Mouse (Mus musculus) hindbrain, embryonic 15.5 days (tissue): Measurements from ENCODE around the gene Prpsap1. TPM values are rescaled to one million over a fixed set of nuclear protein-coding genes. Genes with fewer than 3 reads are reported as not detected.
A peak's percentile ranks its signal among the peaks of the same experiment; 100 is the strongest.

Experiments
- ATAC-seq: fragments of 200-750 bp; cut with Nextera tagmentation; 2 replicates; pipeline ENCODE4 v1.8.0; 2017; ENCODE audit warnings: low read depth, moderate number of reproducible peaks, moderate TSS enrichment; ENCODE audit not compliant: low FRiP score
- H3K27ac ChIP-seq: fragments of 300-500 bp; sonication (generic); replicated peaks from 2 replicates; pipeline ENCODE4 v1.5.1; 2015; ENCODE audit warnings: mild to moderate bottlenecking, inconsistent platforms
- H3K27me3 ChIP-seq: fragments of 300-500 bp; sonication (generic); 2 replicates; pipeline ENCODE4 v1.6.1; 2015; ENCODE audit warnings: control low read depth, inconsistent platforms
- H3K36me3 ChIP-seq: fragments of 300-500 bp; sonication (generic); 2 replicates; pipeline ENCODE4 v1.6.1; 2015; ENCODE audit warnings: control low read depth, inconsistent platforms
- H3K4me1 ChIP-seq: fragments of 300-500 bp; sonication (generic); replicated peaks from 2 replicates; pipeline ENCODE4 v1.6.1; 2015; ENCODE audit warnings: control low read depth, inconsistent platforms
- H3K4me2 ChIP-seq: fragments of 300-500 bp; sonication (generic); 2 replicates; pipeline ENCODE4 v1.6.1; 2015; ENCODE audit warnings: moderate library complexity, mild to moderate bottlenecking, inconsistent platforms
- H3K4me3 ChIP-seq: fragments of 300-500 bp; sonication (generic); 2 replicates; pipeline ENCODE4 v1.5.1; 2015; ENCODE audit warnings: mild to moderate bottlenecking, inconsistent platforms
- H3K9ac ChIP-seq: fragments of 300-500 bp; sonication (generic); 2 replicates; pipeline ENCODE4 v1.6.1; 2015; ENCODE audit warnings: inconsistent platforms
- H3K9me3 ChIP-seq: fragments of 300-500 bp; sonication (generic); 2 replicates; pipeline ENCODE4 v1.6.1; 2016; ENCODE audit warnings: control low read depth, inconsistent platforms
- WGBS: fragments of 180-500 bp; shearing (Covaris S2); methylation state at CpG from one replicate; pipeline ENCODE4 v1.1.7; 2015; 5-methylcytosine and 5-hydroxymethylcytosine counted together
- polyA plus RNA-seq: library from polyadenylated mRNA; unstranded; fragments of >200 nt; fragmentation: Nextera tagmentation; extraction: Ambion mirVana; gene quantifications from 2 replicates; pipeline ENCODE4 v1.2.1, GENCODE M21; 2015

Prpsap1 gene
- polyA plus RNA-seq, 1 experiment from 2014 or later, result 186 TPM

DNA sequence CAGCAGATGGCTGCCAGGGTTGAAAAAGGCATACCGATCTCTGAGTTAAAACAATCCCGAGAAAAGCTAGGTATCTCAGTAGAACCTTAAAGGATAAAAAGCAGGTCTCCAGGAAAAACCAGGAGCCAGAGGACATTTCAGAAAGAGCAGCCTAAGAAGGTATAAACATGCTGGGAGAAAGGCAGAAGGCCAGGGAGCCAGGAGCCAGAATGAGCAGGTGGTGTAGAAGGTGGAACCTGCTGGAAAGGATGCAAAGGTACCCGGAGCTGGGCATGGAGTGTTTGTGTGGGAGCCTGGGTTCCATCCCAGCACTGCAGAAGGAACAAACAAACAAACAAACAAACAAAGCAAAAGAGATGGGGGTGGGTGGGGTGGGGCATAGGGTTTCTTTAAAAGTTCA, 44.7 kb downstream of the Prpsap1 start:
- no peak for ATAC-seq
- H3K9ac ChIP-seq, result no peak overlapping the region
- peaks cover 7% of the 10 kb centered on the region for H3K4me1 ChIP-seq
- peaks cover 3% of the 10 kb centered on the region; the same call in 1 of the 2 replicates for H3K9me3 ChIP-seq
- no peaks in the 10 kb centered on the region for H3K36me3 ChIP-seq
- 94% methylated on average over 3 of the region's 3 CpGs for WGBS
- H3K27ac ChIP-seq, result no peak overlapping the region
- no peak overlapping the region for H3K4me3 ChIP-seq
- H3K4me2 ChIP-seq, result no peak overlapping the region
- H3K27me3 ChIP-seq, result peaks cover 9% of the 10 kb centered on the region

DNA sequence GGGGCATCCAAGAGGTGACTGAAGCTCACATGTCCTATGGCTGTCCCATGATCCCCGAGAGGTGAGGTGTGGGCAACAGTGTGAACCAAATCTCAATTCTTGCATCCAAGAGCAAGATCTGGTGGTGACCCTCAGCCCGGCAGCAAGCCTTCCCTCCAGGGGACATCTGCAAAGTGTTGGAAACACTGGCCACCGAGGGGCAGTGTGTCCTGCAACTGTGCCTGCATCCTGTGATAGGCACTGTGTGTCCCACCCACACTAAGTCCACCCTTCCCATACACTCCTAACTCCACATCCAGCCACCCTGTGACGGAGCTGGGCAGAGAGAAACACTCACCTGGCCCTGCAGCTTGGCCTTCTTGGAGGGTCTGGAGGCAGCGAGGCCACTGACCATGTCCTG, 46.2 kb downstream of the Prpsap1 start:
- Histone ChIP-seq H3K9ac (no peak overlapping the region), H3K4me1 (peaks cover 7% of the 10 kb centered on the region), H3K27ac (no peak overlapping the region), H3K27me3 (peaks cover 9% of the 10 kb centered on the region), H3K4me3 (no peak overlapping the region), H3K4me2 (no peak overlapping the region), H3K36me3 (no peaks in the 10 kb centered on the region), H3K9me3 (peaks cover 3% of the 10 kb centered on the region; the same call in 1 of the 2 replicates)
- WGBS, result 69% methylated on average over 5 of the region's 5 CpGs
- no peak for ATAC-seq

DNA sequence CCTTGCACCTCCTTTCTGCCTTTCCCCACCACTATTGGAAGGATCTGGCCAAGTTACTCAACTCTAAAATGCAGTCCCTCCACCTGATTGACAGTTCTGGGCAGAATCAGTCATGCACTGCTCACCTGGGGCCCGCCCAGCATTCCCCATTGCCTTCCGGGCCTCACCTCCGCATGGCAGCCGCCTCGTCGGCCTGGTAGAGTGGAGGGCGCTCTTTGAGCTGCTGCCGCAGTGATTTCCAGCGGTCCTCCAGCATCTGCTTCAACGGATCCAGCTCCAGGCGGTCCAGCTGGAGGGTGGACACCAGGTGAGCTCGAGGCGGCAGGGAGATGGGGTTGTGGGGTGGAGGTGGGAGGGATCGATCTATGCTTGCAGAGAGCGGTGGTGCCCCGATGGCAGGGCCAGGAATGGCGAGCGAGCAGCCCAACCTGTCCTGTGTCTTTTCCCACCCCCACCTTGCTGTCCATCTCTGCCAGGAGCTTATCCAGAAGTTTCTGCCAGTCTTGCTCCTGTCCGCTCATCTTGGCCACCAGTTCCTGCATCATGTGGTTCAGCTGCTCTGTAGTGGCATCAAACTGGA, 47.6 kb downstream of the Prpsap1 start:
- Histone ChIP-seq H3K9me3 (peaks cover 3% of the 10 kb centered on the region; the same call in 1 of the 2 replicates), H3K27me3 (peaks cover 9% of the 10 kb centered on the region), H3K36me3 (no peaks in the 10 kb centered on the region), H3K4me1 (peaks cover 7% of the 10 kb centered on the region), H3K9ac (no peak overlapping the region), H3K4me2 (peak overlapping the region; percentile 27), H3K4me3 (no peak overlapping the region), H3K27ac (no peak overlapping the region)
- 0 out of 2 replicates have a peak, but pooled peaks have one; percentile 5 for ATAC-seq
- 19% methylated on average over 19 of the region's 19 CpGs for WGBS

GRCm38 (mm10) chr11:116445596-116446307, 48.2 kb downstream of the Prpsap1 start:
- Histone ChIP-seq H3K4me1 (peaks cover 7% of the 10 kb centered on the region), H3K27me3 (peaks cover 9% of the 10 kb centered on the region), H3K36me3 (no peaks in the 10 kb centered on the region), H3K9me3 (peaks cover 3% of the 10 kb centered on the region; the same call in 1 of the 2 replicates), H3K4me3 (no peak overlapping the region), H3K4me2 (peak overlapping the region; percentile 27), H3K9ac (no peak overlapping the region), H3K27ac (no peak overlapping the region)
- 34% methylated on average over 15 of the region's 16 CpGs for WGBS
- ATAC-seq, result peak; percentile 33

DNA sequence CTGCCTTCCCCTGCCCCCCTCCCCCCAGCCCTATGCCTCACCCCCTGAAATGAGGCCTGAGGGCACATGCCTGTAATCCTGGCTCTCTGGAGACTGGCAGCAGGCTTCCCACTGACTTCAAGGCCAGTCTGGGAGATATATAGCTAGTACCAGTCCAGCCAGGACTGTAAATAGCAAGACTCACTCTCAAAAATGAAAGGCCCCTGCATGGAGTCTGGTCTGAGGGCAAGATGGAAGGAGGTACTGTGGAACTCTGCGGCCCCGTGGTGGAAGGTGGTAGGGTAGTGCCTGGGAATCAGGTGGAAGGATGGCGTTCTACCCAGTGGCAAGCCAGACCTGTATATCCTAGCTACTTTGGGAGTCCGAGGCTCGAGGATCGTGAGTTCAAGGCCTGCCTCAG, 50.1 kb downstream of the Prpsap1 start:
- WGBS, result 91% methylated on average over 6 of the region's 6 CpGs
- no peak overlapping the region for H3K9ac ChIP-seq

DNA sequence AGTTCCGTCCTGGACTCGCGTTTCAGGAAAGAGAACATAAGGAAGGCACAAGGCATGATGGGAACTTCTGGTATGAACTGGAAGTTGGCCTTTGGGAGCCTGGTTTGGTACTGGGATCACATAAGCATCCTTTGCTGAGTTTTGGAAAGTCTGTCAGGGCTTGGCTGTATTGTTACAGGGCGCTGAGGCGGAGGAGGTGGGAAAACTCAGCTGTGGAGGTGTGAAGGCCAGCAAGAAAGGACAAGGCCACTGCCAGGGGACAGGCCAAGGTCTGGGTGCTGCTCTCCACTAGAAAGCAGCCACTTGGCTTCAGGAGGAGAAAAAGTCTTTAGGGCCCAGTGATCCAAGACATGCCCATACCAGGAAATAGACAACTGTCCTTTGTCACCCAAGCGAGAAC, 50.7 kb downstream of the Prpsap1 start:
- ATAC-seq, result no peak
- H3K9ac ChIP-seq, result no peak overlapping the region
- H3K4me3 ChIP-seq, result no peak overlapping the region
- H3K27ac ChIP-seq, result no peak overlapping the region
- 85% methylated on average over 6 of the region's 6 CpGs for WGBS
- H3K36me3 ChIP-seq, result no peaks in the 10 kb centered on the region
- peaks cover 7% of the 10 kb centered on the region for H3K4me1 ChIP-seq
- H3K4me2 ChIP-seq, result no peak overlapping the region
- H3K9me3 ChIP-seq, result no peaks in the 10 kb centered on the region
- H3K27me3 ChIP-seq, result peaks cover 9% of the 10 kb centered on the region

More for the DNA sequence above, 50.1 kb downstream of the Prpsap1 start:
- Histone ChIP-seq H3K27ac (no peak overlapping the region), H3K36me3 (no peaks in the 10 kb centered on the region), H3K27me3 (peaks cover 9% of the 10 kb centered on the region), H3K4me2 (no peak overlapping the region), H3K4me3 (no peak overlapping the region), H3K9me3 (no peaks in the 10 kb centered on the region), H3K4me1 (peaks cover 7% of the 10 kb centered on the region)
- no peak for ATAC-seq

DNA sequence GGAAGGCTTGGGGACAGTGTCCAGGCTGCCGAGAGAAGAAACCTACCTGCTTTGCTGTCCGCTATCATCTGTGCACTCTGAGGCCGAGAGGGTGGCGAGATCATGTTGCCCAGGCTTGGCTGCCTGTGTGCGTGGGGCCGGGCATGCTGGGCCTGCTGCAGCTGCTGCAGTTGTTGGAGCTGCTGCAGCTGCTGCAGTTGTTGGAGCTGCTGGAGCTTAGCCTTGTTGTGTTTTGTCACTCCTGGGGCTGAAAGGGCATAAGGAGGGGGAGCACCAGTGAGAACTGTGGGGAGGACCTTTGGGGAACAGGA, 51.2 kb downstream of the Prpsap1 start:
- peaks cover 9% of the 10 kb centered on the region for H3K27me3 ChIP-seq
- 80% methylated on average over 6 of the region's 6 CpGs for WGBS
- no peak overlapping the region for H3K4me3 ChIP-seq
- H3K27ac ChIP-seq, result no peak overlapping the region
- no peaks in the 10 kb centered on the region for H3K36me3 ChIP-seq
- H3K4me1 ChIP-seq, result peaks cover 7% of the 10 kb centered on the region
- no peak overlapping the region for H3K4me2 ChIP-seq
- no peaks in the 10 kb centered on the region for H3K9me3 ChIP-seq
- H3K9ac ChIP-seq, result no peak overlapping the region
- ATAC-seq, result no peak

DNA sequence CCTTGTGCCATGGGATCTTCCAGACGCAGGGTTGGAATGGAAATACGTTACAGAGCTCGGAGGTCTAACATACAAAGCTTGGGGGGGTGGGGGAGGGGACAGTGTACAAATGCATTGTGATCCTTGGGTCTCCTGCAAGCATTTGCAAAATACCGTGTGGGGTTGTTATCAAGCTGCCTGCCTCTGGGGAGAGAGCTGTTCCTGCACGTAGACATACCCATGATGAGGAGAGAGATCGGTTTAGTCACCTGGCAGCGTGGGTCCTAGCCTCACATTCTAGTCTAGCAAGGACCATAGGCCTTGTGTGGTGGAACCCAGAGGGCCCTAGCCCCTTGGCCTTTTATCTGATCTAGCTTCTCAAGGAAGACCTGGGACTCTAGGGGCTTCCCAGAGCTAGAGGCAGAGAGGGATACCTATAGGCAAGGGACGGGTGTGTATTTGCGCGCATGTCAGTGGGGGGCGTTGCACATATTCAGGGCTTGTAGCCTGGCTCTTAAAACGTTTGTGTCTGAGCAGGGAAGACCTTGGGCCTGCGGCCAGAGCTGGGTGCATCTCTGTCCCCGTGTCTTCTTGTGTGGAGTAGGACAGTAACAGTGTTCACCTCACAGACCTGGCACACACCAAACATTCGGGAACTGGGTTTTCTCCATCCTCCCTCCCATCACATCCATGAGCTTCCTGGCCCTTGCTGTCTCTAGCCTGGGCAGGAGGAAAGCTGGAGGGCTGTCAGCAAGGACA, 51.7 kb downstream of the Prpsap1 start:
- no peaks in the 10 kb centered on the region for H3K9me3 ChIP-seq
- WGBS, result 76% methylated on average over 15 of the region's 15 CpGs
- H3K9ac ChIP-seq, result no peak overlapping the region
- no peak overlapping the region for H3K4me3 ChIP-seq
- H3K4me1 ChIP-seq, result peaks cover 11% of the 10 kb centered on the region
- H3K27ac ChIP-seq, result no peak overlapping the region
- no peak overlapping the region for H3K4me2 ChIP-seq
- ATAC-seq, result no peak
- H3K36me3 ChIP-seq, result peaks cover 3% of the 10 kb centered on the region; the same call in 1 of the 2 replicates
- peaks cover 9% of the 10 kb centered on the region for H3K27me3 ChIP-seq

- H3K27me3 ChIP-seq, result no peaks in the 10 kb centered on the region
- no peaks in the 10 kb centered on the region for H3K9me3 ChIP-seq
- H3K9ac ChIP-seq, result no peak overlapping the region
- H3K4me1 ChIP-seq, result peaks cover 22% of the 10 kb centered on the region
- 77% methylated on average over 7 of the region's 7 CpGs for WGBS
- H3K4me2 ChIP-seq, result no peak overlapping the region
- no peak overlapping the region for H3K4me3 ChIP-seq
- H3K36me3 ChIP-seq, result peaks cover 3% of the 10 kb centered on the region; the same call in 1 of the 2 replicates
- no peak for ATAC-seq
- no peak overlapping the region for H3K27ac ChIP-seq
Measured at GRCm38 (mm10) chr11:116440408-116441068, 53.5 kb downstream of the Prpsap1 start.

DNA sequence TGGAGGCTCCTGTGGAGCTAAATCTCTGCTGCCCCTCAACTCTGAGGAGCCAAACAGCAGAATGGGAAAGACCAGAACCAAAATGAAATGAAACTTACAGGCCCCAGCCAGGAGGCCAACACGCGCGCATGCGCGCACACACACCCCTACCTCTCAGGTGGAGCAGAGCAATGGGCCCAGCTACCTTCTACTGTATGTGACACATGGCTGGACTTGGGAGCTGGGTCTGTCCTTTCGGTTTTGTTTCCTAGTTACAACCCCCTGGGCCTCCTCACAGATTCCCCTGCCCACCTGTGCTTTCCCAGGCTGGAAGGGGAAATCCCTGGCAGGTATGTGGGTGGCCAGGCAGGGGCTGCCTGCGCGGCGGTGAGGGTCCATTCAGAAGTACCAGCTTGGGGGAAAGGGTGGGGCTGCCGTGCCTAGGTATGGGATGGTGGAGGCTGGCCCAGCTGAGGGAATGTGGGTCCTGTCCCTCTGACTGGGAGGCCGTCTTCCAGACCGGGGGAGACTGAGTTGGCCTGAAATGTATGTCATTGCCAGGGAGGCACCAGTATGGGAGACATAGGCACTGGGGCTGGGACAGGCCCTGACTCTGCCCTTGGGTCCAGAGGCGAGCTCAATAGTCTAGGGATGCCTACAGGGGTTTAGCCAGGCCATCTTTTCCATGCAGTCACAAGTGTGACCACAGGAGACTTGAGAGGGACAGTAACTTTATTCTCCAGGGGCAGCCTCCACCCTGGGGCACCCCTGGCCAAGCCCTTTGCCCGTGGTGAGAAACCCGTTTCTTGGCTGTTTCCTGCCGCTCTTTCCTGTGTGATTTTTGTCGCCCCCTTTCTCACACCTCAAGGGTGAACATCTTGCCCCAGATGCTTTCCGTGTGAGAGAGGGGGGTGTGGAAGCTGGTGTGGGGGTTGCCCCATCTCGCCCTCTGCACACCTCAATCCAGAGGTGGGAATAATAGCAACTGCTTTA, 54.4 kb downstream of the Prpsap1 start:
- 87% methylated on average over 19 of the region's 19 CpGs for WGBS
- ATAC-seq, result no peak
- H3K27me3 ChIP-seq, result no peaks in the 10 kb centered on the region
- no peak overlapping the region for H3K4me3 ChIP-seq
- H3K4me2 ChIP-seq, result no peak overlapping the region
- H3K27ac ChIP-seq, result no peak overlapping the region; the same call in 1 of the 2 replicates
- H3K4me1 ChIP-seq, result peaks cover 29% of the 10 kb centered on the region
- no peaks in the 10 kb centered on the region for H3K9me3 ChIP-seq
- H3K36me3 ChIP-seq, result peaks cover 3% of the 10 kb centered on the region; the same call in 1 of the 2 replicates
- no peak overlapping the region for H3K9ac ChIP-seq

- WGBS, result 91% methylated on average over 11 of the region's 11 CpGs
- 0 out of 2 replicates have a peak overlapping the region, but pooled peaks have one; percentile 17 for H3K9ac ChIP-seq
- no peaks in the 10 kb centered on the region for H3K9me3 ChIP-seq
- H3K4me1 ChIP-seq, result peaks cover 29% of the 10 kb centered on the region
- H3K27ac ChIP-seq, result no peak overlapping the region
- peaks cover 3% of the 10 kb centered on the region; the same call in 1 of the 2 replicates for H3K36me3 ChIP-seq
- no peaks in the 10 kb centered on the region for H3K27me3 ChIP-seq
- H3K4me2 ChIP-seq, result no peak overlapping the region
- H3K4me3 ChIP-seq, result no peak overlapping the region
- ATAC-seq, result no peak
Measured at GRCm38 (mm10) chr11:116437541-116437940, 56.5 kb downstream of the Prpsap1 start.
